Mouse (Mus musculus) ES-E14 (cell line): ENCODE results near the gene Macrod2.

Experiments used
- MAFK ChIP-seq: IDR thresholded peaks from 2 replicates; pipeline ENCODE4 v1.6.1; 2014; ENCODE audit warnings: mild to moderate bottlenecking, low read depth, low read length, inconsistent platforms; ENCODE audit not compliant: insufficient read depth
- ZC3H11A ChIP-seq: IDR thresholded peaks from 2 replicates; pipeline ENCODE4 v1.6.1; 2012; ENCODE audit warnings: low read depth, mild to moderate bottlenecking, inconsistent platforms, low read length, borderline replicate concordance

GRCm38 (mm10) chr2:141182034-141182759 is 787.1 kb downstream of the Macrod2 start:
- TF ChIP-seq ZC3H11A (no peak), MAFK (no peak)
